Mouse (Mus musculus) T-cell, adult 2 months (primary cell): ENCODE data around the gene Bcr.

Experiments used
- DNase-seq: peaks from one replicate; pipeline ENCODE4 v3.0.0; 2022; ENCODE audit warnings: low spot score

Gene Bcr

GRCm38 (mm10) chr10:75058336-75058735 is 2.1 kb upstream of the Bcr start:
- DNase-seq: no peak

GRCm38 (mm10) chr10:75058761-75059395 is 1.5 kb upstream of the Bcr start:
- DNase-seq: no peak

- peak; percentile 75 for DNase-seq
Observed at GRCm38 (mm10) chr10:75059396-75059795, 996 bp upstream of the Bcr start.

GRCm38 (mm10) chr10:75060843-75061235 is 447 bp downstream of the Bcr start:
- DNase-seq: peak; percentile 41

GRCm38 (mm10) chr10:75061341-75062188 is 1.2 kb downstream of the Bcr start:
- no peak for DNase-seq

GRCm38 (mm10) chr10:75062189-75062561 is 1.8 kb downstream of the Bcr start:
- DNase-seq: no peak

GRCm38 (mm10) chr10:75062621-75063020 is 2.2 kb downstream of the Bcr start:
- no peak for DNase-seq

GRCm38 (mm10) chr10:75063301-75063965 is 3.0 kb downstream of the Bcr start:
- DNase-seq: no peak

- no peak for DNase-seq
Observed at GRCm38 (mm10) chr10:75065691-75066090, 5.3 kb downstream of the Bcr start.

GRCm38 (mm10) chr10:75067446-75067845 is 7.1 kb downstream of the Bcr start:
- no peak for DNase-seq

GRCm38 (mm10) chr10:75068086-75068485 is 7.7 kb downstream of the Bcr start:
- no peak for DNase-seq

- DNase-seq: no peak
Observed at GRCm38 (mm10) chr10:75068624-75069328, 8.4 kb downstream of the Bcr start.

GRCm38 (mm10) chr10:75070281-75070976 is 10.0 kb downstream of the Bcr start:
- no peak for DNase-seq

- no peak for DNase-seq
Observed at GRCm38 (mm10) chr10:75075665-75076064, 15.3 kb downstream of the Bcr start.

GRCm38 (mm10) chr10:75078174-75079128 is 18.1 kb downstream of the Bcr start:
- no peak for DNase-seq

- no peak for DNase-seq
Observed at GRCm38 (mm10) chr10:75085330-75085729, 24.9 kb downstream of the Bcr start.

- DNase-seq: no peak
Observed at GRCm38 (mm10) chr10:75088471-75088870, 28.1 kb downstream of the Bcr start.

- DNase-seq: no peak
Observed at GRCm38 (mm10) chr10:75091478-75092152, 31.2 kb downstream of the Bcr start.

- DNase-seq: no peak
Observed at GRCm38 (mm10) chr10:75093252-75093987, 33.0 kb downstream of the Bcr start.
